Mouse (Mus musculus) urinary bladder, postnatal 14 days (tissue): Measurements from ENCODE around the gene Taf1c.

Source experiments
- DNase-seq: peaks from one replicate; pipeline ENCODE4 v3.0.0; 2021; ENCODE audit warnings: low spot score

Taf1c gene

GRCm38 (mm10) chr8:119572411-119572810 lies 32.6 kb downstream of the Taf1c start:
- no peak for DNase-seq

GRCm38 (mm10) chr8:119571135-119571534 lies 33.9 kb downstream of the Taf1c start:
- no peak for DNase-seq

- no peak for DNase-seq
Observed at GRCm38 (mm10) chr8:119569881-119570280, 35.1 kb downstream of the Taf1c start.

- DNase-seq = no peak
Observed at GRCm38 (mm10) chr8:119568951-119569350, 36.1 kb downstream of the Taf1c start.

- no peak for DNase-seq
Observed at GRCm38 (mm10) chr8:119568251-119568650, 36.8 kb downstream of the Taf1c start.

GRCm38 (mm10) chr8:119566367-119566766 lies 38.7 kb downstream of the Taf1c start:
- no peak for DNase-seq

- DNase-seq = no peak
Observed at GRCm38 (mm10) chr8:119563849-119564251, 41.2 kb downstream of the Taf1c start.

- DNase-seq = no peak
Observed at GRCm38 (mm10) chr8:119559402-119559720, 45.7 kb downstream of the Taf1c start.

- peak; percentile 98 for DNase-seq
Observed at GRCm38 (mm10) chr8:119558603-119559401, 46.2 kb downstream of the Taf1c start, which contains the start of gene Mbtps1. Gene Mbtps1 (minus strand): TSS chr8:119558735.

GRCm38 (mm10) chr8:119557821-119558602 lies 47.0 kb downstream of the Taf1c start:
- peak; percentile 83 for DNase-seq

GRCm38 (mm10) chr8:119557132-119557531 lies 47.9 kb downstream of the Taf1c start:
- DNase-seq = no peak

GRCm38 (mm10) chr8:119555861-119556260 lies 49.2 kb downstream of the Taf1c start:
- no peak for DNase-seq

GRCm38 (mm10) chr8:119552967-119553366 lies 52.1 kb downstream of the Taf1c start:
- no peak for DNase-seq

- DNase-seq = no peak
Observed at GRCm38 (mm10) chr8:119548560-119549113, 56.4 kb downstream of the Taf1c start.
